Comparison of ENCODE assay signal across 16 mouse cellular contexts in the genomic region with DNA sequence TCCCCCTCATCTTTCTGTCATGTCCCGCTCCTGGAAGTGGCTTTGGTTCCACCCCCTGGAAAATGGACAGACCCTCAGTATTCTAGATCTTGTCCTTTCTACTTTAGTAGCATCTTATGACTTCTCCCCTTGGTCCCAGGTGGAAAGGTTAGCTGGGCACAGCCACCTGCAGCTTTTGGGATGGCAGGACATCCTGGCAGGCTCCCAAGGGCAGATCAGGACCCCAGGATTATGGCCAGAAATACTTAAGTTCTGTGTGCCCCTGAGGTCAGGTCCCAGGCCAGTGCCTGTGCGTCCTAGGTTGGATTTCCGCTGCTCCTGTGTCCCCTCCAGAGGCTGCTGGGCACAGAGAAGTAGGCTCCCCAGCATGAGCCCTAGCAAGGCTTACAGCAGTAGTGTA.
"Had no signal": no experiment of that assay in that cellular context is flagged by ENCODE, and none has a peak within 500 bp of the region (broad histone marks: within the 10 kb centered on the region; RNA-seq: fewer than 3 reads in every experiment).

No protein-coding gene starts in this region.

- H3K4me1 ChIP-seq: stomach, embryonic 15.5 days had no signal

- H3K4me2 ChIP-seq: neural tube, embryonic 13.5 days; neural tube, embryonic 15.5 days; stomach, embryonic 15.5 days had no signal

- H3K27me3 ChIP-seq: neural tube, embryonic 15.5 days had no signal

- H3K4me3 ChIP-seq: neural tube, embryonic 13.5 days; neural tube, embryonic 15.5 days; stomach, embryonic 15.5 days had no signal

- H3K9me3 ChIP-seq: neural tube, embryonic 13.5 days; neural tube, embryonic 15.5 days; stomach, embryonic 15.5 days had no signal

- H3K9ac ChIP-seq: neural tube, embryonic 13.5 days; neural tube, embryonic 15.5 days; stomach, embryonic 15.5 days had no signal

- DNase-seq: retina, postnatal 1 day; right cerebral cortex, adult 18-20 months; right cerebral cortex, postnatal 14 days; right cerebral cortex, postnatal 25 days; right cerebral cortex, postnatal 4 days; spleen, adult 18-20 months; thymus, adult 18-20 months; thymus, adult 2 months; thymus, postnatal 14 days; thymus, postnatal 25 days; thymus, postnatal 36 days; thymus, postnatal 4 days had no signal

- H3K27ac ChIP-seq: neural tube, embryonic 13.5 days; neural tube, embryonic 15.5 days; stomach, embryonic 15.5 days; stomach, postnatal 0 days had no signal
